Mouse (Mus musculus): ENCODE measurements at regions not wholly inside any gene's neighbourhood (a gene's known extent, or its start where the extent isn't known, plus 50 kb on each side); places are given as distances from the start of the nearest gene placed in this dataset.

- no peak for ATAC-seq (ENCODE audit: insufficient number of reproducible peaks, insufficient read depth, low FRiP score, low read depth)
- 1% methylated on average over 21 of the region's 21 CpGs for WGBS
- H3K9me3 ChIP-seq (ENCODE audit: control insufficient read depth, low read depth, low read length): no peaks in the 10 kb centered on the region
Observed at GRCm38 (mm10) chr14:61689281-61689680, 82.0 kb downstream of the Kcnrg start.

GRCm38 (mm10) chr14:61689776-61690175 is 82.5 kb downstream of the Kcnrg start:
- Histone ChIP-seq H3K27ac (ENCODE audit: low read length) (no peak overlapping the region), H3K4me3 (ENCODE audit: low read depth, low read length) (peak overlapping the region; percentile 12), H3K9me3 (ENCODE audit: control insufficient read depth, low read depth, low read length) (no peaks in the 10 kb centered on the region), H3K9ac (replicated peaks; ENCODE audit: low read depth, low read length) (no peak overlapping the region), H3K27me3 (ENCODE audit: control insufficient read depth, insufficient read depth, low read length) (peaks cover 32% of the 10 kb centered on the region), H3K4me2 (replicated peaks; ENCODE audit: low read depth, low read length) (peak overlapping the region; percentile 38), H3K4me1 (ENCODE audit: control insufficient read depth, insufficient read depth, low read length) (no peaks in the 10 kb centered on the region), H3K36me3 (ENCODE audit: control insufficient read depth, insufficient read depth, low read length) (no peaks in the 10 kb centered on the region)
- no peak for ATAC-seq (ENCODE audit: insufficient number of reproducible peaks, insufficient read depth, low FRiP score, low read depth)
- WGBS: 21% methylated on average over 24 of the region's 24 CpGs

More at GRCm38 (mm10) chr14:61689281-61689680, 82.0 kb downstream of the Kcnrg start:
- Histone ChIP-seq H3K9ac (replicated peaks; ENCODE audit: low read depth, low read length) (no peak overlapping the region), H3K4me2 (replicated peaks; ENCODE audit: low read depth, low read length) (peak overlapping the region; percentile 38), H3K27me3 (ENCODE audit: control insufficient read depth, insufficient read depth, low read length) (peaks cover 34% of the 10 kb centered on the region), H3K4me3 (ENCODE audit: low read depth, low read length) (peak overlapping the region; percentile 12), H3K4me1 (ENCODE audit: control insufficient read depth, insufficient read depth, low read length) (no peaks in the 10 kb centered on the region; the same call in 1 of the 2 replicates), H3K36me3 (ENCODE audit: control insufficient read depth, insufficient read depth, low read length) (no peaks in the 10 kb centered on the region), H3K27ac (ENCODE audit: low read length) (no peak overlapping the region)

- Histone ChIP-seq H3K27me3 (ENCODE audit: control insufficient read depth, insufficient read depth, low read length) (peaks cover 27% of the 10 kb centered on the region), H3K4me3 (ENCODE audit: low read depth, low read length) (no peak overlapping the region), H3K9me3 (ENCODE audit: control insufficient read depth, low read depth, low read length) (no peaks in the 10 kb centered on the region), H3K4me1 (ENCODE audit: control insufficient read depth, insufficient read depth, low read length) (no peaks in the 10 kb centered on the region), H3K4me2 (replicated peaks; ENCODE audit: low read depth, low read length) (no peak overlapping the region), H3K9ac (replicated peaks; ENCODE audit: low read depth, low read length) (no peak overlapping the region), H3K36me3 (ENCODE audit: control insufficient read depth, insufficient read depth, low read length) (no peaks in the 10 kb centered on the region), H3K27ac (ENCODE audit: low read length) (no peak overlapping the region)
- WGBS: 84% methylated on average over 6 of the region's 6 CpGs
- ATAC-seq (ENCODE audit: insufficient number of reproducible peaks, insufficient read depth, low FRiP score, low read depth): no peak
Observed at GRCm38 (mm10) chr14:61691785-61692372, 84.6 kb downstream of the Kcnrg start.

- Histone ChIP-seq H3K4me3 (ENCODE audit: low read depth, low read length) (no peak overlapping the region), H3K27ac (ENCODE audit: low read length) (no peak overlapping the region), H3K4me1 (ENCODE audit: control insufficient read depth, insufficient read depth, low read length) (no peaks in the 10 kb centered on the region), H3K9ac (replicated peaks; ENCODE audit: low read depth, low read length) (no peak overlapping the region), H3K4me2 (replicated peaks; ENCODE audit: low read depth, low read length) (no peak overlapping the region), H3K27me3 (ENCODE audit: control insufficient read depth, insufficient read depth, low read length) (peaks cover 15% of the 10 kb centered on the region), H3K9me3 (ENCODE audit: control insufficient read depth, low read depth, low read length) (no peaks in the 10 kb centered on the region), H3K36me3 (ENCODE audit: control insufficient read depth, insufficient read depth, low read length) (no peaks in the 10 kb centered on the region)
- ATAC-seq (ENCODE audit: insufficient number of reproducible peaks, insufficient read depth, low FRiP score, low read depth): no peak
- 91% methylated on average over 3 of the region's 3 CpGs for WGBS
Observed at GRCm38 (mm10) chr14:61694796-61695195, 87.5 kb downstream of the Kcnrg start.

GRCm38 (mm10) chr14:61696290-61696842 is 89.1 kb downstream of the Kcnrg start:
- H3K4me1 ChIP-seq (ENCODE audit: control insufficient read depth, insufficient read depth, low read length): no peaks in the 10 kb centered on the region
- H3K36me3 ChIP-seq (ENCODE audit: control insufficient read depth, insufficient read depth, low read length): no peaks in the 10 kb centered on the region
- ATAC-seq (ENCODE audit: insufficient number of reproducible peaks, insufficient read depth, low FRiP score, low read depth): no peak
- no peak overlapping the region for H3K9ac ChIP-seq (replicated peaks; ENCODE audit: low read depth, low read length)
- H3K4me3 ChIP-seq (ENCODE audit: low read depth, low read length): no peak overlapping the region
- H3K27ac ChIP-seq (ENCODE audit: low read length): no peak overlapping the region
- H3K27me3 ChIP-seq (ENCODE audit: control insufficient read depth, insufficient read depth, low read length): 0 out of 2 replicates have a peak, but pooled peaks cover under 1% of the 10 kb centered on the region
- 69% methylated on average over 7 of the region's 7 CpGs for WGBS
- H3K4me2 ChIP-seq (replicated peaks; ENCODE audit: low read depth, low read length): no peak overlapping the region
- H3K9me3 ChIP-seq (ENCODE audit: control insufficient read depth, low read depth, low read length): no peaks in the 10 kb centered on the region

- ATAC-seq (ENCODE audit: insufficient number of reproducible peaks, insufficient read depth, low FRiP score, low read depth): no peak
- H3K9me3 ChIP-seq (ENCODE audit: control insufficient read depth, low read depth, low read length): no peaks in the 10 kb centered on the region
- no peaks in the 10 kb centered on the region for H3K36me3 ChIP-seq (ENCODE audit: control insufficient read depth, insufficient read depth, low read length)
- WGBS: 75% methylated on average over 13 of the region's 13 CpGs
- no peak overlapping the region for H3K4me2 ChIP-seq (replicated peaks; ENCODE audit: low read depth, low read length)
- no peak overlapping the region for H3K4me3 ChIP-seq (ENCODE audit: low read depth, low read length)
- no peak overlapping the region for H3K9ac ChIP-seq (replicated peaks; ENCODE audit: low read depth, low read length)
- H3K4me1 ChIP-seq (ENCODE audit: control insufficient read depth, insufficient read depth, low read length): no peaks in the 10 kb centered on the region
- H3K27ac ChIP-seq (ENCODE audit: low read length): no peak overlapping the region
- no peaks in the 10 kb centered on the region for H3K27me3 ChIP-seq (ENCODE audit: control insufficient read depth, insufficient read depth, low read length)
Observed at GRCm38 (mm10) chr14:61696886-61697554, 89.8 kb downstream of the Kcnrg start.

- 89% methylated on average over 10 of the region's 10 CpGs for WGBS
- Histone ChIP-seq H3K9me3 (ENCODE audit: control insufficient read depth, low read depth, low read length) (no peaks in the 10 kb centered on the region), H3K36me3 (ENCODE audit: control insufficient read depth, insufficient read depth, low read length) (no peaks in the 10 kb centered on the region), H3K4me3 (ENCODE audit: low read depth, low read length) (no peak overlapping the region), H3K27ac (ENCODE audit: low read length) (no peak overlapping the region), H3K4me1 (ENCODE audit: control insufficient read depth, insufficient read depth, low read length) (no peaks in the 10 kb centered on the region), H3K9ac (replicated peaks; ENCODE audit: low read depth, low read length) (no peak overlapping the region), H3K4me2 (replicated peaks; ENCODE audit: low read depth, low read length) (no peak overlapping the region), H3K27me3 (ENCODE audit: control insufficient read depth, insufficient read depth, low read length) (no peaks in the 10 kb centered on the region)
- ATAC-seq (ENCODE audit: insufficient number of reproducible peaks, insufficient read depth, low FRiP score, low read depth): no peak
Observed at GRCm38 (mm10) chr14:61697704-61698103, 90.4 kb downstream of the Kcnrg start.

- Histone ChIP-seq H3K36me3 (ENCODE audit: control insufficient read depth, insufficient read depth, low read length) (no peaks in the 10 kb centered on the region), H3K4me3 (ENCODE audit: low read depth, low read length) (no peak overlapping the region), H3K27ac (ENCODE audit: low read length) (no peak overlapping the region), H3K4me2 (replicated peaks; ENCODE audit: low read depth, low read length) (no peak overlapping the region), H3K4me1 (ENCODE audit: control insufficient read depth, insufficient read depth, low read length) (no peaks in the 10 kb centered on the region), H3K9me3 (ENCODE audit: control insufficient read depth, low read depth, low read length) (no peaks in the 10 kb centered on the region), H3K9ac (replicated peaks; ENCODE audit: low read depth, low read length) (no peak overlapping the region), H3K27me3 (ENCODE audit: control insufficient read depth, insufficient read depth, low read length) (no peaks in the 10 kb centered on the region)
- 70% methylated on average over 12 of the region's 12 CpGs for WGBS
- ATAC-seq (ENCODE audit: insufficient number of reproducible peaks, insufficient read depth, low FRiP score, low read depth): no peak
Observed at GRCm38 (mm10) chr14:61698358-61699055, 91.2 kb downstream of the Kcnrg start.
